Mouse (Mus musculus) retina, embryonic 14.5 days (tissue): ENCODE results near the gene Themis3.

ENCODE experiments used
- DNase-seq: peaks from one replicate; pipeline ENCODE4 v3.0.0-alpha.2; 2015; ENCODE audit warnings: low spot score

Gene Themis3

DNA sequence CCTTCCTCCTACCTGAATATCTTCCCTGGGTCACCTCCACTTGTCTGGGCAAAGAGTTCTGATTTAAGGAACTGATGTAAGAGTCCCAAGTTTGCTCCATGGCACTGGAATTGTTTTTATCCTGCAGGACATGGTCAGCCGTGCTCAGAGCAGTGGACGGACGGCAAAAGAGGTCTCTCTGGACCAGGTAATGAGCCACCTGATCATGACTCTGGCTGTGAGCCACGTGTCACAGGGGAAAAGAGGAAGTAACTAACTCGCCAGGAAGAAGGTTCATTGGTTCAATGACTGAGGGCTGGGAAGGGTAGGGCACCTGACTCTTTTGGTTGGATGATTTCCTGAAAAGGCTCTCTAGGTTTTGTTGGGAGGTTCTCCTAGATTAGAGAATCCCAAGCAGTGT, at the start of gene Themis3:
Gene Themis3, minus strand, starts transcription at position 187 of the 400 bp plus-strand sequence.
- DNase-seq: no peak

DNA sequence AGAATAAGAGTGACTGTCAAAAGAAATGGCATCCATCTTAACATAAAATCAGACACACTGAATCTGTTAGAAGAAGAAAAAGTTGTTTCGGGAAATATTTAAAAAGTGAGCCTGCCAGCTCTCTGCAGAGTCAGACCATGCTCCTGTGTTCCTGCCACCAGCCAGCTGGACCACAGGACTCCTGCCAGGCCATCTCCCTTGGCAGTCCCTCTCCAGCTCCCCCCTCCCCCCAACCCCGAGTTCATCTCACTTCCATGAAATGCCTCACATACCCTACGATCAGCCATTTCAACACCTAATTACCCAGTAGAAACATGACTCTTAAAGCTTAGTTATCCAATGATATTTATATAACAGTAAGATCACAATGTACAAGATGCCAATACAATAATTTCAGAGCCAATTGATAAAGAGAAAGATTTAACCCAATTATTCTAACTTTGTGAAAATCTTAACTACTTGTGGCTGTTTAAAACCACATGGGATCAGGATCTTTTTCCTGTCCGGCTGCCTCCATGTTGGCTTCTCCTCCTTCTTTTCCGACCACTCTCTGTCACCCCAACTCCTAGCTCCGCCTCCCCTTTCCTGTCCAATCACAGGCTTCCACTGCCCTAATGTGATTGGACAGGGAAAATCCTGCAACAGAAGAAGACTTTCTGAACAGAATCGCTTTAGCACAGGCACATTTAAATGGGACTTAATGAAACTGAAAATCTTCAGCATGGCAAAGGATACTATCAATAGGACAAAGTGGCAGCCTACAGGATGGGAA, 43.7 kb upstream of the Themis3 start:
- DNase-seq: no peak

DNA sequence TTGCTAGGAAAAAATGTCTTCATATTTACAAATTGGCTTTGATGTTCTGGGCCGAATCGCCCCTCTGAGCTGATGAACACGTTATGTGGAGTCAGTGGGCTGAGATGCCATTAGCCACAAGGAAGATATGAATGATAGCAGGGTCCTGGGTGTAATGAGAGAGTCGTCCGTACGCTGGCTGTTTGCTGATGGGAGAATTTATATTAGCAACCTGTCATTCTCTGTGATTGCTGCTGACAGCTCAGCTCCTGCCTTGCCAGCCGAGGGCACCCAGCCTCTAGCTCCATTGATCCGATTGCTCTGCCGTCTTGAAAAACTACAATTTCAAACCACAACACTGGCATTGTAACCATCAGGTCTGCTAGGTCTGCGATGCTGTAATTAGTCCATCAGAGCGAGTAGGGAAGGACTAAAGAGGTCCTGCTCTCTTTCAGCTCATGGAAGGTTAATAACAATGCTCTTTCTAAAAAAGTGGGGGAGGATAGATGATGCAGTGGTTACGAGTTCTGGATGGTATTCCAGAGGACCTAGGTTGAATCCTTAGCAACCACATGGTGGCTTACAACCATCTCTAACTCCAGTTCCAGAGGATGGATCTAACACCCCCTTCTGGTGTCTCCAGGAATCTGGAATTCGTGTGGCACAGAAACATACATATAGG, 25.7 kb upstream of the Themis3 start:
- DNase-seq: no peak

DNA sequence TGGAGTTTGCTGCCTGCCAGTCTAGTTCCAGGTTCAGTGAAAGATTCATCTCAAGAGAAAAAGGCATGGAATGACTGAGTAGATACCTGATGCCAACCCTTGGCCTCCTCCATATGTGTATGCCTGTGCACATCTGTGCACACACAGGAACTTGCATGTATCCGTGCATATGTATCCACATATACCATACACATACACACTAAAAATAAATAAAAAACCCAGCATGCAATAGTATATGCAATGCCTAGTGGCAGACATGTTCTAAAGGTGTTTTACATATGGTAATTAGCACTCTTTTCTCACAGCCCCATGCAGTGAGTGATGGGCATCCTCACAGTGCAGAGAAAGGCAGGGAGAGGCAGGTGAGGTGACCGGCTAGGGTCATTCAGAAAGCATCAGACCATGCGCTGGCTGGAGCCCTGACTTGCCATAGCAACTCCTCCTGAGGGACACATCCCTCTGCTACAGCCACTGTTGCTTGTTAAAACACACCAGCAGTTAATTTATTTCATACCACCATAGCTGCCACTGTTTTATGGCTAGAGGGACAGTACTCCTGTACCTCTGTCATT, 24.9 kb upstream of the Themis3 start:
- DNase-seq: no peak

DNA sequence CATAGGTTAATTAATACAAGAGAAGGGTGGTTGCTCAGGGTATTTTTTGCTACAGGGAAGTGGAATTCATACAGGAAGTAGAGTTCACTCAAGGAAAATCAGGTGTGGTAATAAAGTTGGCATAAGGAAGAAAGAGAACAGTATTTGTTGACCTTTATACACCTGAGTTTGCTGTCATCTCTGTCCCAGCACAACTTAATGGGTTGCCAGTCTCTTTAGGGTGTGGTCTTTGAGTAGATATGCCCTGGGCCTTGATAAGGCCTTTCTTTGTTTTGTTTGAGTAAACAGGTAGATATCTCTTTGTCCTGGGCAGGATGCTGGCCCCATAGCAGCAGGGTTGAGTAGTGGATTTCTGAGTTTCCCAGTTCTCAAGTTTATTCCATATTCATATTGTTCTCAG, 15.6 kb upstream of the Themis3 start:
- DNase-seq: no peak

DNA sequence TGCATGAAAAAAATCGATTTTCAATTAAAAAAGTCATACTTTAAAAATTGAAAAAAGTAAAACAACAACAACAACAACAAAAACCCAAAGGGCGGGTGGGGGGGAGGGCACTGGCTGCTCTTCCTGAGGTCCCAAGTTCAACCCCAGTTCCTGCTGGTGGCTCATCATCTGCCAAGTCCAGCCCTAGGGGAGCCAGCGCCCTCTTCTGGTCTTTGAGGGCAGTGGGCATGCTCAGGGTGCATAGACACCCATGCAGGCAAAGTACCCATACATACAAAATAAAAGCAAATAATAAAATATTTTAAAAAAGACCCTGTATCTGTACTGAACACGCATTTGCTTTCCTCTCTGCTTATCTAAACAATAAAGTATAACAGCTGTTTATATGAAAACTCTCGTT, 10.5 kb upstream of the Themis3 start:
- DNase-seq: no peak

DNA sequence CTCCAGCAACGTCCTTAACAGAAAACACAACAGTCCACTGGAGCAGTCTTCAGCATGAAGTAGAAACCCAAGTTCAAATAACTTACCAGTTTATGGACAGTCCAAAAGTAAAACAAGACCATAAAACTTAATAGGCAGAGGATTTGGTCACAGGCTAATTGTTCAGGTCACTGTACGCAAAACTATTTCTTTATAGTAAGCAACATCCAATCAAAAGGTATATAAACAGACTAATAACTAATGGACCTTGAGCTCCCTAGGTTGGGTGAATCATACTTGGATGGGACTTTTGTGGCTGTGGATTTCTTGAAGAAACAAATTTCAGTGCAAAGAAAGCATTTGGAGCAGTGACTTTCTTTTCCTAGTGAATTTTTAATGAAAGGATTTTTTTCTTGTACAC, 6.8 kb upstream of the Themis3 start:
- no peak for DNase-seq

DNA sequence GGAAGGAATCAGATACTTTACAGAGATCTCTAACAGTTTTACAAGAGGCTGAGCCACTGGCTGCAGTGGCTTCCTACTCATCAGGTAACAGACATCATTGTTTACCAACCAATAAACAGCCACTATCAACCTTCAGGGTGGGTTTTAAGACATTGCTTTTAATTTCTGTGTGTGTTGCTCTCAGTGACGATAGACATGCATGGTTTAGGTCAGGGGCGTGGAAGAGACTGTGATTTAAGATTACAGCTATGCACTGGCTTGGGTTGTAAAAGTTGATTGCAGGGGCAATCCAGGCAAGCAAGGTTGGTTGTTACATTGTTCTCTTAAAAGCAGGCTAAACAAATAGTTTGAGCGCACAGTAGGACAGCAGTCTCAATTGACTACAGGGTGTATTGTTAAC, 1.4 kb upstream of the Themis3 start:
- DNase-seq: no peak

DNA sequence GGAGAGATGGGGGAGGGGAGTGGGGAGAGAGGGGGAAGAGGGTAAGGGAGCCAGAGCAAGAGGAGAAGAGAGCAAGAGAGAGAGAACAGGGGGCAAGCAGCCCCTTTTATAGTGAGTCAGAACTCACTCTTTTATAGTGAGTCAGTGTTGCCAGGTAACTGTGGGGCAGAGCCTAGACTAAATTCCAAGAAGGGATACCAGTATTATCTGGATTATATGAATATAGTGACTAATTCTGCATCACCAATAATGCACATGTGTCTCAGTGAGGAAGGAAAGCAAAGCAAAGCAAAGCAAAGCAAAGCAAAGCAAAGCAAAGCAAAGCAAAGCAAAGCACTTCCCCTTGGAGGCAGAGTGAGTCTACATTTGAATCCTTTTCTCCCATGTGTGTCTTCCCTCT, 835 bp upstream of the Themis3 start:
- DNase-seq: no peak

DNA sequence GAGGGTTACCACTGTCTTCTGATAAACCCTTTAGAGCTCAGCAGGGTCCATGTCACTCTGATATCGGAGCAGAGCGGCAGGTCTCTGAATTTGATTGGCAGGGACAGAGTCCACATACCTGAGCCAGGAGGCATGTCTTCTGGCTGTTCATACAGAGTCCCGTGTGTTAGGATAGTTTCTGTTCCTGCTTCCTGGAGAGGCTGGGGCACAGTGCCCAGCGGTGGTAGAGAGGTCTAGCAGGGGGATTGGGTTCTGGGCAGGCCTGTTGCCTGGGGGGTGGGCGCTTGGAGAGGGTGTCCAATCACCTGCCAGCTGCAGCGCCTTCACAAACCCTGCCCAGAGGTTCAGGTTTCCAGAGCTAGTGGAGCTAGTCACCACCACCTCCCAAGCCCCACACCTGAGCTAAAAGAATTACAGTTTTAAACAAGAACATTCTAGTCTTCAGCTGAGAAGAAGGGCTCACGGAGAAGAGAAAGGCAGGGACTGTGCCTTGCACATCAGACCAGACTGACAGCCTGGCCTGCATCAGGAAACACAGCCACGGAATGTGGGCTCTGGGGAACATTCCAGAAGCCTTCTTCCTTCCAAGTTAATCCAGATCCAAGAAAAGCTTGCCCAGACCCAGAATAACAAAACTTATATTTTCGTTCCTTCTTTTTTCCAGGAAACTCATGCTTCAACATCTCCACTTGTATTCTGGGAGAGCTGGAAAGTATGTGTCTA, 3.9 kb downstream of the Themis3 start:
- DNase-seq: no peak

DNA sequence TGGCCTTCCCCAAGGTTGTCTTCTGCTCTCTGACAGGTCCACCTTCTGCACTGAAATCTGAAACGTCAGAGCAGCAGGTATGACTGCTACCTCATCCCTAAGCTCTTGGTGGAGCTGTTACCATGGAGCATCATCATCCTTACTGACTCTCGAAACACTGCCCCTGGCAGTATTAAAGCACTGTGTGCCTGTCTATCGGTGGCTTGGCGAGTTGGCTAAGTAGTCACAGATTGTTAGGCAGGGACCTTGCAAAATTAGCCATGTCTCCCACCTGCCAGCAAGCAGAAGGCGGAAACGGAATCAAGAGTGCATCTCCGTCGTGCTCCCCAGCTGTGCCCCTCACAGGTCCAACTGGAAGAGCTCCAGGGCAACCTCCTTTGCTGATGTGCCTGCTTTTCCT, 4.6 kb downstream of the Themis3 start:
- DNase-seq: no peak

DNA sequence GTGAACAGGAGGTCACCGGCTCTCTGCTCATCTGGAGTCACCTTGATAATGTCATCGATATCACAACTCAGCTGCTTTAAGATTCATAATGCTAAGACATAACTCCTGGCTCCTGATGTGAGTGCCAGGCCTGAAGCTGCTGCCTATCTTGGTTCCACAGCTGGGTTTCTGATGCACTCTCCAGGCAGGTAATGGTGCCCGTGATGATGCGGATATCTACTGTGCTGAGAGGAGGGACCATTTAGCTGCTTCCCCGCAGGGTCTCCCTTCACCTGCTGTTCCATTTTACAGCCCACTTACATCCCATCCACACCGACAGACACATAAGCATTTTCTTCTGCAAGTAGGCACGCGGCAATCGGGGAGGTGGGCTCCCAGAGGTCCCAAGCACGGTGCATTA, 7.7 kb downstream of the Themis3 start:
- DNase-seq: no peak

DNA sequence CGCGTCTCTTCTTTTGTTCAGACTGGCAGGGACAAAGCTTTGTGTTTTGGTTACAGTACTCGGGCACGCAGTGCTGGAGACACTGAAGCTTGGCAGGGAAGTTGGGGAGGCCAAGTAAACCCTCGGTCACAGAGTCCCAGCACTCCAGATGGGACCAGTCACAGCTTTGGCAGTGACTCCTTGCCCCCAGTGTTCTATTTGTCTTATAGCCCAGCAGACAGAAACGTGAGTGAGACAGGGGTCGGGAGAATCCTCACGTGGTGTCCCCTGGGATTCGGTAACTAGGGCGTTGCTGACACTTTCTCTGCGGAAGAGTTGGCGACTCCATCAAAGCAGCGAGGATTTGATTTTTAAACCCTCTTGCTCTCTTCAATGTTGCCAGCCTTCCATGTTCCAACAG, 8.3 kb downstream of the Themis3 start:
- DNase-seq: no peak

DNA sequence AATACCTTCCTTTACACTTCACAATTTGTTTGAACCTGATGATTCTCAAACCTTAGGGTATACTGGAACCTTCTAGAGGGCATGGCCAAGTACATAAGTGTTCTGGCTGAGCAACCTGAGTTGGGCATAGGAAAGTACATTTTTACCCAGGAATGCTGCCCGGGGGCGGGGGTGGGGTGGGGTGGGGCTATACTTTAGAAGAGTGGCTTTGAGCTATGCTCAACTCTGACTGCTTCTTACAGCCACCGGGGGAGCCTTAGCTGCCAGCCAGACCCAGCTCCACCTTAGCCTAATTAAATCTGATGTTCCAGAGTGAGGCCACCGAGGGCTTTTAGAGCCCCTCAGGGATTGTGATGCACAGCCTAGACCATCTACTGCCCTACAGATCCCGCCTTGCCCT, 13.4 kb downstream of the Themis3 start:
- DNase-seq: no peak

DNA sequence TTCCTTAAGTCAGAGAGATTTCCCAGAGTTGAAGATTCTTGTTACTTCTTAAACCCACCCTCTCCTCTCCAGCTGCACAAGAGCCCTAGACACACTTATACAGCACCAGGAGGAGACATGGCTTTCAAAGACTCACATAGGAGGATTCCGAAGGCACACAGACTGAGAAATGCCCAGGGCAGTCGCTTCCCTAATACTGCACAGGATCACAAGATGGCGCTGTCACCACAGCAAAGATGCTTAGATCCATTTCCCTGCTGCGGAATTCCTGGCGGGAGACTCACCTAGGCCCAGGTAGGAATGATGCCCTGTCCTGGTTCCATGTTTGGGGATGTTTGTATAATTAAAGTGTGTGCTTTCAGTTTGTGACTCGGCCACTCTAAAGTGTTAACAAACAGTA, 16.4 kb downstream of the Themis3 start:
- DNase-seq: peak; percentile 85

DNA sequence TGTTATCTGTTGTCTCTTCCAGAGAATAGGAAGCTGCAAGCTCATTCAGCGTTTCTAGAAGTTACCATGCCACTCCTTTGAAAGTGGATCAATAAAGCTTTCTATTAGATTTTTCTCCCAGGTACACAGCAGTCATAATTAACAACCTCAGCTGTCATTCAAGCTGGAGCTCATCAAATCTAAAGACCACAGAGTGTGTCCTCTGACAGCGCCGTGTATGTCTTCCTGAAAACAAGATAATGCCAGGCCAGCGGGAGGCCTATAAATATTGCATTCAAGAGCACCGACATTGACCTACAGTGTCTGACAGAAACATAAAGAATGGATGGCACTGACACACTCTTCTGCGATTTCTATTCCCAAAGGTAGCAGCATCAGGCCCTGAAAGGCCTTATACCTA, 16.9 kb downstream of the Themis3 start:
- no peak for DNase-seq

DNA sequence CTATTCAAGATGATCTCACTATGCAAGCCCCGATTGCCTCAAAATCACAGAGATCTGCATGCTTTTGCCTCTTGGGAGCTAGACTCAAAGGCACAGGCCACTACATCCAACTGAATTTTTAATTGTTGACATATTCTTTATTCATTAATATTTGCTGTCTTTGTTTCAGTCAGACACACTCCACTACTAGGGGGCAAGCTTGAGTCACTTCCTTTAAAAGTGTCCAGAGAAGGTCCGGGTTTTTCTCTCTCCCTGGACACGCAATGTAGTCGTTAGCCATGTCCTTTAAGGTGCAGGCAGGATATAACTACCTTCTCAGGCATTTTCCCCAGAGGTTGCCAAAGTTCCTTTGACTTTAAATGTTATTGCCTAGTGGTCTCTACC, 21.8 kb downstream of the Themis3 start:
- no peak for DNase-seq

DNA sequence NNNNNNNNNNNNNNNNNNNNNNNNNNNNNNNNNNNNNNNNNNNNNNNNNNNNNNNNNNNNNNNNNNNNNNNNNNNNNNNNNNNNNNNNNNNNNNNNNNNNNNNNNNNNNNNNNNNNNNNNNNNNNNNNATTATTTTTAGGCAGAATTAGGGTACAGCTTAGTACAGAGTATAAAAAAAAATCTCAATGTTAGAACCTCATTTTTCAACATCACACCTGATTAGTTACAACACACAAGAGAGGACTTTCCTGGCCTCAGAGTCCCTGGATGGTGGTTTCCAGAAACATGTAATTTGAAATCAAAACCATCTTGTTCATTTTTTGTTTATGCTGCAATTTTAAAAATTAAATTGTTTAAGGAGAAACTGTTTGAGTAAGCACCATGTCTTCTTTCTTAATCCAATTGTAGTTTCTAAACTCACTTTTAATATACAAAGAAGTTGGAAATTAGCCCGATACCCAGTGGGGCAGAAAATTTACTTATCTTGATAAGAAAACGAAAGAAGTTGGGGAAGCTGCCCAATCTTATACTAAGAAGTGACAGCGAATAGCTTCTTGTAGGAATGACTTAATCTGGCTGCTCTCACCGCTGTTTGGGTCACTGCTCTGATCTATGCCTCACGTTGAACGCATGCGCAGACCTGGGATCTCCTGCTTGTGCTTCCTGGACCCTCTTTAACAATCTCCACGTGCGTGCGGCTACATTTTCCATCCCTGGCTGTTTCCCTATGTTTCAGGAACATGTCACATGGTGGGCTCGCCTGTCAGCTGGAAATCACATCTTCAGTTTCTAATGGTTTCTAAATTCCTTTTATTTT, 22.4 kb downstream of the Themis3 start:
- peak; percentile 61 for DNase-seq

DNA sequence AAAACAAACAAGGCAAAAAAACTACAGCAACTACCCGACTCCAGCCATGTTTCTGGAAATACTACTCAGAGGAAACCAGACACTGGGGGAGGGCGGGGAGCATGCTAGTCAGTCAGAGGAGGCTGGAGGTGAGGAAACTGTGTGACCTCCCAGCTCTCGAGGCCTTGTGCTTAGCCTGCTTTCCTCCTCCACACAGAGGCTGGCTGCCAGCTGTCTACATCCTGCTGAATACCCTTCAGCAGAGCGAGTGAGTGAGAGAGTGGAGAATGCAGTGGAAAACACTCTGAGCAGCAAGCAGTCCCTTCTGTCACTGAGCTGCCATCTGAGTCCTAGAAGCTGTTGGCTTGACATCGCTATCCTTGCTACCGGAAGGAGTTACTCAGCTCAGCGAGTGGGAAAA, 30.2 kb downstream of the Themis3 start:
- DNase-seq: no peak

DNA sequence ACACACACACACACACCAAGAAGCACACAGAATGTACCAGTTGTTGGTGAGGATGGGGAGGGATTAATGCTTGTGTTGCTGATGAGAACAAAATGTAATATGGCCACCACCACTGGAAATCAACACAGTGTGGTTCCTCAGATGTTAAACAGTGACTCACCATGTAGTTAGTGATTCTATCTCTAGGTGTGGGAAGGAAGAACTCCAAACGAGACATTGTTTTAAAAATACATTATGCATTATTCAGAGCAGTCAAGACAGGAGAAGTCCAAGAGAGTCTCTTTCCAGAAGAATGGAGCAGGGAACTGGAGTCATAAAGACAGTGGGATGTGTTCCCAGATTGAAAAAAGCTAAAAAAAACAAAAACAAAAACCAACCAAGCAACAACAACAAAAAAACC, 30.9 kb downstream of the Themis3 start:
- DNase-seq: no peak

DNA sequence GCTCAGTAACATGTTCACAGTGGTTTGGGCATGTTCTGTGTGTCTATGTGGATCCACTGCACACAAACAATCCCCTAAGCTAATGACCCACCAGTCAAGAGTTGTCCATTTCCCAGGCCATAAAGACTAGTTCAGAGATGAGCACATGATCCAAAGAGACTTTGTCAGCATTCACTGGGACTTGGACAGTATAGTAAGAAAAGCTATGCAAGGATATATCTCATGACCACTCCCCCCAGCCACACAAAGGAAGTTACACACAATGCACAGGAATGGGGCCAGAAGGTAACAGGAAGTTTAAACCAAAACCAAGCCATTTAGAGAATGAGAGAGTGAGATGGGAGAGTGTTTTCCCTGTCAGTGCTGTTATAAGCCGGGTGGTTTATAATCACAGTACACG, 33.0 kb downstream of the Themis3 start:
- DNase-seq: no peak
